Mouse (Mus musculus): Measurements from ENCODE around the gene Lrrc23.

DNA sequence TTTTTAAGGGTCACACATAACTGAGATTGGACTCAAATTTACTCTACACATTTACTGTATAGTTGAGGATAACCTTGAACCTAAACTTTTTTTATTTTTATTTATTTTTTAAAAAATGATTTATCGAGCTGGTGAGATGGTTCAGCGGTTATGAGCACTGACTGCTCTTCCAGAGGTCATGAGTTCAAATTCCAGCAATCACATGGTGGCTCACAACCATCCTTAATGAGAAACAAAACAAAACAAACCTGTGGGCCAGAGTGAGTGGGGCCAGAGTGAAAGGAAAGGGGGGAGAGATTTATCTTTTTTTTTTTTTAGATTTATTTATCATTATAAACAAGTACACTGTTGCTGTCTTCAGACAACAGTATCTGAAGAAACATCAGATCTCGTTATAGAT is 12.4 kb upstream of the Lrrc23 start:
- no peak for TF ChIP-seq POLR2A (IDR thresholded peaks at IDR 0.05; ENCODE audit: insufficient read length, low read depth)
- TF ChIP-seq MAX (IDR thresholded peaks at IDR 0.05; ENCODE audit: low read depth), result no peak
- TF ChIP-seq USF1 (IDR thresholded peaks at IDR 0.05; ENCODE audit: low read depth), result no peak
- TF ChIP-seq REST (IDR thresholded peaks at IDR 0.05; ENCODE audit: insufficient read depth, insufficient read length), result no peak
- TF ChIP-seq TCF12 (IDR thresholded peaks at IDR 0.05; ENCODE audit: insufficient read depth, poor library complexity, severe bottlenecking), result no peak
- TF ChIP-seq CEBPB (IDR thresholded peaks at IDR 0.05; ENCODE audit: insufficient read depth, poor library complexity, severe bottlenecking), result no peak
- no peak for TF ChIP-seq TCF3 (IDR thresholded peaks at IDR 0.05; ENCODE audit: insufficient read length, low read depth)
- no peak for TF ChIP-seq E2F4 (IDR thresholded peaks at IDR 0.05; ENCODE audit: insufficient read depth)
- no peak for TF ChIP-seq MYOG (IDR thresholded peaks at IDR 0.05; ENCODE audit: control insufficient read depth in 1 of 3, insufficient read depth in 1 of 3, insufficient read length in 2 of 3, low read depth in 2 of 3)
- TF ChIP-seq POLR2AphosphoS2 (IDR thresholded peaks at IDR 0.05; ENCODE audit: insufficient read length, low read depth), result no peak
- no peak for TF ChIP-seq MYOD1 (IDR thresholded peaks at IDR 0.05; ENCODE audit: control insufficient read depth in 1 of 3, insufficient read length in 2 of 3, low read depth in 2 of 3)
- no peak for TF ChIP-seq SRF (IDR thresholded peaks at IDR 0.05; ENCODE audit: control insufficient read depth, insufficient read length, low read depth)

All from myocyte (in vitro differentiated cells).